Mouse (Mus musculus) embryonic facial prominence, embryonic 11.5 days (tissue): Measurements from ENCODE around the gene Igfbp1. TPM values are rescaled to one million over a fixed set of nuclear protein-coding genes. Genes with fewer than 3 reads are reported as not detected.

Experiments
- ATAC-seq: fragments of 200-750 bp; cut with Nextera tagmentation; replicated peaks from 2 replicates; pipeline ENCODE4 v1.8.0; 2017; ENCODE audit warnings: low read depth; ENCODE audit not compliant: insufficient number of reproducible peaks, low FRiP score, low TSS enrichment
- DNase-seq: peaks from one replicate; pipeline ENCODE4 v3.0.0-alpha.2; 2015; ENCODE audit warnings: low spot score
- H3K27ac ChIP-seq: fragments of 300-500 bp; sonication (generic); replicated peaks from 2 replicates; pipeline ENCODE4 v1.5.1; 2014; ENCODE audit warnings: mild to moderate bottlenecking, low read depth, low read length, control low read depth
- H3K27me3 ChIP-seq: fragments of 300-500 bp; sonication (generic); 2 replicates; pipeline ENCODE4 v1.6.1; 2014; ENCODE audit warnings: mild to moderate bottlenecking, low read length, moderate library complexity, mixed read lengths; ENCODE audit not compliant: control insufficient read depth, insufficient read depth
- H3K36me3 ChIP-seq: fragments of 300-500 bp; sonication (generic); replicated peaks from 2 replicates; pipeline ENCODE4 v1.6.1; 2014; ENCODE audit warnings: low read depth, mild to moderate bottlenecking, low read length, moderate library complexity, mixed read lengths; ENCODE audit not compliant: control insufficient read depth, insufficient read depth
- H3K4me1 ChIP-seq: fragments of 300-500 bp; sonication (generic); 2 replicates; pipeline ENCODE4 v1.6.1; 2014; ENCODE audit warnings: low read length, mixed read lengths; ENCODE audit not compliant: control insufficient read depth, insufficient read depth
- H3K4me2 ChIP-seq: fragments of 300-500 bp; sonication (generic); 2 replicates; pipeline ENCODE4 v1.6.1; 2014; ENCODE audit warnings: low read depth, mild to moderate bottlenecking, control low read depth, low read length, moderate library complexity
- H3K4me3 ChIP-seq: fragments of 300-500 bp; sonication (generic); 2 replicates; pipeline ENCODE4 v1.5.1; 2014; ENCODE audit warnings: low read depth, low read length, control low read depth
- H3K9ac ChIP-seq: fragments of 300-500 bp; sonication (generic); replicated peaks from 2 replicates; pipeline ENCODE4 v1.6.1; 2014; ENCODE audit warnings: mild to moderate bottlenecking, control low read depth, low read length
- H3K9me3 ChIP-seq: fragments of 300-500 bp; sonication (generic); replicated peaks from 2 replicates; pipeline ENCODE4 v1.6.1; 2016; ENCODE audit warnings: mild to moderate bottlenecking, low read length, inconsistent platforms, mixed read lengths; ENCODE audit not compliant: control insufficient read depth
- WGBS: fragments of 180-500 bp; shearing (Covaris S2); extraction: QIAGEN DNeasy Blood & Tissue Kit; methylation state at CpG from one replicate; pipeline ENCODE4 v1.1.7; 2014; 5-methylcytosine and 5-hydroxymethylcytosine counted together
- polyA plus RNA-seq: library from polyadenylated mRNA; unstranded; fragments of >200 nt; fragmentation: Nextera tagmentation; extraction: Ambion mirVana; gene quantifications from 2 replicates; pipeline ENCODE4 v1.2.1, GENCODE M21; 2014

The Igfbp1 gene
- polyA plus RNA-seq, 1 experiment from 2014 or later: 0.27 TPM

GRCm38 (mm10) chr11:7226810-7227550 lies 29.4 kb downstream of the Igfbp1 start:
- Histone ChIP-seq H3K9me3 (no peaks in the 10 kb centered on the region), H3K27ac (peak overlapping the region; percentile 52), H3K4me3 (no peak overlapping the region), H3K27me3 (no peaks in the 10 kb centered on the region), H3K36me3 (no peaks in the 10 kb centered on the region), H3K4me1 (no peaks in the 10 kb centered on the region; the same call in 1 of the 2 replicates), H3K9ac (no peak overlapping the region), H3K4me2 (no peak overlapping the region)
- peak; percentile 69 for ATAC-seq
- 59% methylated on average over 7 of the region's 7 CpGs for WGBS
- peak; percentile 62 for DNase-seq

DNA sequence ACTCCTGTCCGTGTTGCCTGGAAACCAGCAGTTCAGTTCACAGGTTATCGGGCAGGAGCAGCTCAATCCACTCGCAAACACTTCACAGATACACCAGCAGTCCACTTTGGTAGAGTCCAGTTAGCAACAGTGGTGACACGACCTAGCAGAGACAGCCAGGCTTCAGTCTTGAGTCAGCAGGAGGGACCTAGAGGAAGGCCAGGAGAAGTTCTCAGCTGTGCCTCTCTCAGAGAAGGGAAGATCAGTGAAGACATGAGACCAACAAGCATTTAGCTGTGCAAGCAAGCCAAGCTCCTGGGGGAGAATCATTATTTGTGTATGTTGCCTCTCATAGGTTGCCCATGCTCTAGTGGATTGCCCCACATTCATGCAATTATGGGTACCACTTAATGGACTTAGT lies 30.5 kb downstream of the Igfbp1 start:
- WGBS: 90% methylated on average over 4 of the region's 4 CpGs
- H3K4me3 ChIP-seq: no peak overlapping the region
- H3K9ac ChIP-seq: no peak overlapping the region
- ATAC-seq (no peak), DNase-seq (no peak)
- H3K9me3 ChIP-seq: no peaks in the 10 kb centered on the region
- no peak overlapping the region for H3K27ac ChIP-seq
- no peaks in the 10 kb centered on the region for H3K27me3 ChIP-seq
- H3K4me1 ChIP-seq: no peaks in the 10 kb centered on the region; the same call in 1 of the 2 replicates
- H3K4me2 ChIP-seq: no peak overlapping the region
- no peaks in the 10 kb centered on the region for H3K36me3 ChIP-seq

DNA sequence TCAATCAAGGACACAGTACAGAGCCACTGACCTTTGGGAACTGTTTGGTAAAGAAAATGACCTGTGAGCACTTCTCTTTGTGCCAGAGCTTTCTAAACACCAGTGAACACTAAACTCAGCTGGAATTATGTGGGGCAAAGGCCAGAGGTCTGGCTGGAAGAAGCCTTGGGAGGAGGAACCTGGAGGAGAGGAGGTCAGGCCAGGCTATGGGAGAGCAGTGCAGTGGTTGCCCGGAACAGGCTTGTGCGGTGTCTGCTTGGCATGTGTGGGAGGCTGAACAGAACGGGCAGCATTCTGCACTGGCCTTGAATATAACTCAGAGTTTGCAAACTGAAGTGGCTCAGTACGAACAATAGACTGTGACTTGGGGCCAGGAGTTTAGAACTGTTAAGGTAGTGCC lies 32.4 kb downstream of the Igfbp1 start:
- Histone ChIP-seq H3K9me3 (no peaks in the 10 kb centered on the region), H3K4me2 (no peak overlapping the region), H3K4me1 (no peaks in the 10 kb centered on the region; the same call in 1 of the 2 replicates), H3K4me3 (no peak overlapping the region), H3K36me3 (no peaks in the 10 kb centered on the region), H3K9ac (no peak overlapping the region), H3K27ac (no peak overlapping the region), H3K27me3 (no peaks in the 10 kb centered on the region)
- DNase-seq (no peak), ATAC-seq (no peak)
- WGBS: 81% methylated on average over 4 of the region's 4 CpGs

DNA sequence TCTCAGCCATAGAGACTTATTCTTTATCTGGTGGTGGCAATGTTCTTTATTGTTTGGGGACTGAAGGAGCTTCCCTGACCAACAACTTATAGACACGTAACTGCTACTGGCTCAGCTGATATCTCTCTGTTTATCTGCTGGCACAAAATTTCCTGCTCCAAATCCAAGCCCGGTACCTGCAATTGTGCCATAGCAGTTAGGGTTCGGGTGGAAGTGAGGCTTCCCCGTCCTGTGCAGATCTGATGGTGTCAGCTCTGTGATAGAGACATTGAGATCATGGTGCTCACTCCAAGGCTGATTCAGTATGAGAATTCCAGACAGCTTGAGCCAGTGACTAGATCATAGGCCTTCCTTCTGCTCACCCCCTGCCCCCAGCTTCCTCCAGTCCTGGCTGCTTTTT lies 34.4 kb downstream of the Igfbp1 start:
- H3K9ac ChIP-seq: no peak overlapping the region
- no peak overlapping the region for H3K27ac ChIP-seq
- H3K36me3 ChIP-seq: no peaks in the 10 kb centered on the region

GRCm38 (mm10) chr11:7233333-7233732 lies 35.8 kb downstream of the Igfbp1 start:
- Histone ChIP-seq H3K4me1 (no peaks in the 10 kb centered on the region), H3K36me3 (no peaks in the 10 kb centered on the region), H3K27me3 (no peaks in the 10 kb centered on the region), H3K4me3 (no peak overlapping the region), H3K9me3 (no peaks in the 10 kb centered on the region), H3K9ac (no peak overlapping the region), H3K4me2 (no peak overlapping the region), H3K27ac (no peak overlapping the region)
- no peak for DNase-seq
- ATAC-seq: no peak
- WGBS: 78% methylated on average over 2 of the region's 2 CpGs

More for the DNA sequence above, 34.4 kb downstream of the Igfbp1 start:
- ATAC-seq: no peak
- no peak for DNase-seq
- Histone ChIP-seq H3K27me3 (no peaks in the 10 kb centered on the region), H3K4me2 (no peak overlapping the region), H3K9me3 (no peaks in the 10 kb centered on the region), H3K4me1 (no peaks in the 10 kb centered on the region; the same call in 1 of the 2 replicates), H3K4me3 (no peak overlapping the region)
- 93% methylated on average over 4 of the region's 4 CpGs for WGBS

DNA sequence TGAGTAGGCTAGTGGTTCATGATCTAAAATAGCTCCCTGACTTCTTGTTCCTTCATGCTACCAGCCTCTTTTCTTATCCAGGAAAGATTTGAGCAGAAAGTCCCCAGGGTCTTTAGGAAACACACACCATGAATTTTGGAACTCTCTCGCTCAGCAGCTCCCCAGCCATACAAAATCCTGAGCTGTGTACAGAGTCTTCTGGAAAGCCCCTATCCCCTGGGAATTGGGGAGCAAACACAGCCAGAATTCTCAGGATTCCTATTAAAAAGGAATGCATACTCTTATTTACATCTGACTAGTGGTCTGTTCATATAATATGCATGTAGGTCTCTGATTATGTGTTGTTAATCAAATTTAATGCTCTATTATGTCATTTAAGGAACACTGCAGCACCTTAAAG lies 36.9 kb downstream of the Igfbp1 start:
- no peak overlapping the region for H3K4me2 ChIP-seq
- no peak overlapping the region for H3K9ac ChIP-seq
- no peak for DNase-seq
- no peak overlapping the region for H3K27ac ChIP-seq
- 50% methylated on average over 1 of the region's 1 CpGs for WGBS
- no peaks in the 10 kb centered on the region for H3K4me1 ChIP-seq
- no peaks in the 10 kb centered on the region for H3K9me3 ChIP-seq
- no peak for ATAC-seq
- H3K27me3 ChIP-seq: no peaks in the 10 kb centered on the region
- H3K4me3 ChIP-seq: no peak overlapping the region
- H3K36me3 ChIP-seq: no peaks in the 10 kb centered on the region

- 40% methylated on average over 3 of the region's 3 CpGs for WGBS
Measured at GRCm38 (mm10) chr11:7234981-7235609, 37.5 kb downstream of the Igfbp1 start.

GRCm38 (mm10) chr11:7236751-7237150 lies 39.2 kb downstream of the Igfbp1 start:
- Histone ChIP-seq H3K27ac (no peak overlapping the region), H3K36me3 (no peaks in the 10 kb centered on the region), H3K9ac (no peak overlapping the region), H3K9me3 (no peaks in the 10 kb centered on the region), H3K4me1 (no peaks in the 10 kb centered on the region), H3K27me3 (no peaks in the 10 kb centered on the region), H3K4me3 (no peak overlapping the region), H3K4me2 (no peak overlapping the region)
- DNase-seq (no peak), ATAC-seq (no peak)
- WGBS: 87% methylated on average over 2 of the region's 2 CpGs

More at GRCm38 (mm10) chr11:7234981-7235609, 37.5 kb downstream of the Igfbp1 start:
- Histone ChIP-seq H3K9me3 (no peaks in the 10 kb centered on the region), H3K27me3 (no peaks in the 10 kb centered on the region), H3K4me3 (no peak overlapping the region), H3K9ac (no peak overlapping the region), H3K4me2 (no peak overlapping the region), H3K4me1 (no peaks in the 10 kb centered on the region), H3K27ac (no peak overlapping the region), H3K36me3 (no peaks in the 10 kb centered on the region)
- ATAC-seq (no peak), DNase-seq (no peak)
